Mouse (Mus musculus) adrenal gland, adult 2 months (tissue): ENCODE data around the gene Ankub1. TPM values are rescaled to one million over a fixed set of nuclear protein-coding genes. Genes with fewer than 3 reads are reported as not detected.

Experiments
- DNase-seq: peaks from one replicate; pipeline ENCODE4 v3.0.0; 2021
- long read RNA-seq: library from polyadenylated mRNA; stranded (forward); transcript quantifications from one replicate; pipeline ENCODE4 v2.0.0, GENCODE M21; 2021
- polyA plus RNA-seq: library from polyadenylated mRNA; depleted of rRNA; stranded (reverse); fragments of >200 nt; gene quantifications from 2 replicates; pipeline ENCODE4 v1.2.3, GENCODE M21; 2012; rRNA removed
- total RNA-seq, 2 experiments: library from RNA; stranded (reverse); gene quantifications; 2 replicates each; pipeline ENCODE4 v1.2.3; 2021

The Ankub1 gene
- total RNA-seq, result not detected
- not detected in 2 replicates for polyA plus RNA-seq
- long read RNA-seq, result 0 reads

- no peak for DNase-seq
Measured at GRCm38 (mm10) chr3:57692719-57693118, at the start of gene Ankub1. Gene Ankub1, minus strand, starts transcription at chr3:57692799.

GRCm38 (mm10) chr3:57739830-57740229 lies 47.2 kb upstream of the Ankub1 start:
- no peak for DNase-seq

GRCm38 (mm10) chr3:57736419-57737095 lies 44.0 kb upstream of the Ankub1 start:
- peak; percentile 8 for DNase-seq

- peak; percentile 99 for DNase-seq
Measured at GRCm38 (mm10) chr3:57735511-57736370, 43.1 kb upstream of the Ankub1 start, which contains the start of gene Rnf13. Gene Rnf13, plus strand, starts transcription at chr3:57736062.

GRCm38 (mm10) chr3:57732206-57732915 lies 39.8 kb upstream of the Ankub1 start:
- DNase-seq, result no peak

GRCm38 (mm10) chr3:57714151-57714550 lies 21.6 kb upstream of the Ankub1 start:
- DNase-seq, result no peak

- no peak for DNase-seq
Measured at GRCm38 (mm10) chr3:57696779-57697178, 4.2 kb upstream of the Ankub1 start.

GRCm38 (mm10) chr3:57696249-57696648 lies 3.6 kb upstream of the Ankub1 start:
- DNase-seq, result no peak

GRCm38 (mm10) chr3:57691772-57692171 lies 827 bp downstream of the Ankub1 start:
- no peak for DNase-seq

- DNase-seq, result no peak
Measured at GRCm38 (mm10) chr3:57677786-57678185, 14.8 kb downstream of the Ankub1 start.

- no peak for DNase-seq
Measured at GRCm38 (mm10) chr3:57674075-57674474, 18.5 kb downstream of the Ankub1 start.

GRCm38 (mm10) chr3:57673586-57673985 lies 19.0 kb downstream of the Ankub1 start:
- no peak for DNase-seq

GRCm38 (mm10) chr3:57667054-57667723 lies 25.4 kb downstream of the Ankub1 start:
- DNase-seq, result peak; percentile 65

- DNase-seq, result no peak
Measured at GRCm38 (mm10) chr3:57665880-57666279, 26.7 kb downstream of the Ankub1 start.

GRCm38 (mm10) chr3:57664682-57665081 lies 27.9 kb downstream of the Ankub1 start:
- no peak for DNase-seq

GRCm38 (mm10) chr3:57663731-57664130 lies 28.9 kb downstream of the Ankub1 start:
- DNase-seq, result peak; percentile 21

- no peak for DNase-seq
Measured at GRCm38 (mm10) chr3:57658608-57659007, 34.0 kb downstream of the Ankub1 start.

- DNase-seq, result peak; percentile 73
Measured at GRCm38 (mm10) chr3:57653646-57654045, 39.0 kb downstream of the Ankub1 start.

- no peak for DNase-seq
Measured at GRCm38 (mm10) chr3:57652485-57652884, 40.1 kb downstream of the Ankub1 start.

- DNase-seq, result no peak
Measured at GRCm38 (mm10) chr3:57651865-57652259, 40.7 kb downstream of the Ankub1 start.

- DNase-seq, result peak; percentile 93
Measured at GRCm38 (mm10) chr3:57651231-57651864, 41.3 kb downstream of the Ankub1 start, which contains the start of gene Commd2. Gene Commd2, minus strand, starts transcription at chr3:57651715.
